Mouse (Mus musculus): ENCODE results near the gene Crip1.
"Not testable (repeated sequence)": the region's sequence is repeated elsewhere in the genome, so short reads cannot be mapped to it uniquely, and the experiment has no call there.

- not testable (repeated sequence) for TF ChIP-seq CTCF (conservative IDR thresholded peaks at IDR 0.05; ENCODE audit: low read length); NANOG (IDR thresholded peaks at IDR 0.05; ENCODE audit: borderline replicate concordance, low read length); POU5F1 (IDR thresholded peaks at IDR 0.05; ENCODE audit: borderline replicate concordance, low read length)
Measured at GRCm38 (mm10) chr12:113199132-113199531, 53.0 kb downstream of the Crip1 start.

Data from E14TG2a.4 (cell line).